Mouse (Mus musculus) cortical plate, adult 2 months (tissue): Measurements from ENCODE around the gene 1110002E22Rik. TPM values are rescaled to one million over a fixed set of nuclear protein-coding genes. Genes with fewer than 3 reads are reported as not detected.

Experiments used
- H3K27ac ChIP-seq: fragments of 200-500 bp; 2 replicates; pipeline ENCODE4 v1.5.1; 2012; ENCODE audit warnings: low read length, control low read depth, inconsistent platforms; ENCODE audit not compliant: insufficient read depth
- H3K4me1 ChIP-seq: fragments of 200-500 bp; 2 replicates; pipeline ENCODE4 v1.6.1; 2011; ENCODE audit warnings: low read length; ENCODE audit not compliant: control insufficient read depth, insufficient read depth
- H3K4me3 ChIP-seq: fragments of 200-500 bp; 2 replicates; pipeline ENCODE4 v1.5.1; 2011; ENCODE audit warnings: mild to moderate bottlenecking, low read length, control low read depth; ENCODE audit not compliant: insufficient read depth
- CTCF ChIP-seq: fragments of 200-500 bp; IDR thresholded peaks from 2 replicates; pipeline ENCODE4 v1.5.1; 2011; ENCODE audit warnings: mild to moderate bottlenecking, control low read depth, low read length; ENCODE audit not compliant: insufficient read depth; ENCODE audit errors: extremely low read depth
- POLR2A ChIP-seq: fragments of 200-500 bp; IDR thresholded peaks from 2 replicates; pipeline ENCODE4 v1.6.1; 2011; ENCODE audit warnings: mild to moderate bottlenecking, low read length, control low read depth; ENCODE audit not compliant: insufficient read depth; ENCODE audit errors: extremely low read depth
- polyA plus RNA-seq: library from polyadenylated mRNA; depleted of rRNA; stranded (reverse); fragments of >200 nt; gene quantifications from 2 replicates; pipeline ENCODE4 v1.2.3, GENCODE M21; 2012

The 1110002E22Rik gene
- polyA plus RNA-seq, 1 experiment, result 0.98 TPM

DNA sequence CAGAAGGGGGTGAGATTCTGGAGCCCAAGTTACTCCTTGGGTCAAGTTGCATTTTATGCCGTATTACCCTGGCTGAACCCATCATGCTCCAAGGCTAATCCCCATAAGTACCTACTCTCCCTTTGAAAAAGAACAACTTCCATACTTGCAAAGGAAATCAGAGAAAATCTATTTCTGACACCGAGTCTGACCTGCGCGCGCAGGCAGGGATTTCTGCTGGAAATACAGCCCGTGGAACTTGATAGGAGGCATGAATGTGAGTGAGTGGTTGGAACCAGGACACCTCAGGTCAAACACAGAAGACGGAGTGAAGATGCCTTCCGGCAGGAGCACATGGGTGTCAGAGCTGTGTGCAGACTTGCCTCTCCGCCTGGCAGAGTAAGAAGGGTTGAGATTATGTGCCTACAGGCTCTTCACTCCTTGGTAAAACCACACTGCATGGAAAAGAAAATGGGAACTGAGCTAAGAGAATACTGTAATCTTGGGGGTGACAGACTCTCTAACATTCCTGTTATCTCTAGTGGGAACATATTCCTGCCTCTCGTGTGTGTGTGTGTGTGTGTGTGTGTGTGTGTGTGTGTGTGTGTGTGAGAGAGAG lies 6.7 kb downstream of the 1110002E22Rik start:
- TF ChIP-seq CTCF (no peak), POLR2A (no peak)
- Histone ChIP-seq H3K27ac (no peak overlapping the region), H3K4me3 (no peak overlapping the region), H3K4me1 (no peaks in the 10 kb centered on the region; the same call in 1 of the 2 replicates)

DNA sequence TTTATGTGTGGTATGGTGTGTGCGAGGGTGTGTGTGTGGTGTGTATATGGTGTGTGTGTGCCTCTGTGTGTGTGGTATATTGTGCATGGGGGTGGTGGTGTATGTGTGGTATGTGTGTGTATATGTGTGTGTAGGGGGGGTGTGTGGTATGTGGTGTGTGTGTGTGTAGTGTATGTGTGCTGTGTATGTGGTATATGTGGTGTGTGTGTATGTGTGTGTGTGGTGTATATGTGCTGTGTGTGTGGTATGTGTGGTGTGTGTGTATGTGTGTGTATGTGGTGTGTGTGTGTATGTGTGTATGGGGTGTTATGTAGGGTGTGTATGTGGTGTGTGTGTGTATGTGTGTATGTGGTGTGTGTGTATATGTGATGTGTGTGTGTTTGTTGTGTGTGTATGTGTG lies 9.4 kb downstream of the 1110002E22Rik start:
- no peak overlapping the region for H3K27ac ChIP-seq
- no peak overlapping the region for H3K4me3 ChIP-seq
- no peaks in the 10 kb centered on the region; the same call in 1 of the 2 replicates for H3K4me1 ChIP-seq
- TF ChIP-seq CTCF (no peak), POLR2A (no peak)

DNA sequence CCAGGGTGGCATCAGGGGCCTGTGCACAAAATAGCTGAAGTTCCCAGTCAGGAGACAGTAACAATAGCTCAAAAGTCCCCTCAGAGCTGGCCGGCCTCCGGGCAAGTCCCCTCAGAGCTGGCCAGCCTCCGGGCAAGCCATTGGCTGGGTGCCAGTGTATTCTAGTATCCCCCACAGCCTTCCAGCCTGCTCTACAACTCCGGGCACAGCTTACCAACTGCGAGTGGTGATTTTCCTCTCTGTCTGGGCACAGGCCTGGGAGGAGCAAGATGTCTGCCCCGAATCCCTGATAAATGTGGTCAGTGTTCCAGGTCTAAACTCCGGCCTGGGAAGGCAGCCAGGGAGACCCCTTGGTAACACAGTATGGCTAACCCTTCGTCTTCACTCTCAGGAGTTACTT lies 10.4 kb downstream of the 1110002E22Rik start:
- no peak overlapping the region for H3K4me3 ChIP-seq
- H3K4me1 ChIP-seq, result no peaks in the 10 kb centered on the region; the same call in 1 of the 2 replicates
- no peak for TF ChIP-seq CTCF
- TF ChIP-seq POLR2A, result no peak
- no peak overlapping the region for H3K27ac ChIP-seq

DNA sequence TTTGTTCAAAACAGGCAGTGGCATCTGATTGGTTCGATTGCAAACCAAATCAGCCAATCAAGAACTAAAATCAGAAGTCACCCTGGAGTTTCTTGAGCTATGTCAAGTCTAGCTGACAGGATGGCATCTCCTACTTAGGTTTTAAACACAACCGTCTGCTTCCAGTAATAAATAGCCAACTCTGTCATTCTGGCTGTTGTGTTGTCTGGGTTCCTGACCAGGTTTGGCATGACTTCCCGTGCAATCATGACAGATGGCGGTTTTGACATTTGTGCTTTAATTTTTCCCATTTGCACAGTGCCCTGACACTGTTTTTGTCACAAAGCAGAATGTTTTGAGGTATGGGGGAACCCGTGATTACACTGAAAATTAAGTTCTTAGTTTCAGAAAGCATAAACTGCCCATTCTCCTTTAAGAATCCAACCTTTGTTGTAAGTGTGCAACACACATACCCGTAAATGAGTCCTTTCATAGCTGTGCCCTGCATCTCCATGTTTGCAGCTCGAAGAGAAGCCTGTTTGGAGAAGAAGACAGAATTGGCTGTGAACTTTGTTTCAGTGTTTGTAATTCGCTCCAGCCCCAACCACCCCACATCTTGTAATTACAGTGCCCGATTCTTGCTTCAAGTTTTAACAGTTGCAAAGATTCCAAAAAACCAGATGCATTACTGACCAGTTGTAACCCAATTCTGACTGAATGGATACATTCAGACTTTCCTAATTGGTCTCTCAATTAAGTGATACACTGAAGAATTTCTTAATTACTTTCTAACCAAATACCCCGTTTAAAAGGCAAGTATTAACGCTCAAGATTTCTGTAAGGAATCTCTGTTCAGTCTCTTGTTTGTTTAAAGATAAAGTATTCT lies 12.9 kb downstream of the 1110002E22Rik start:
- no peak overlapping the region for H3K4me3 ChIP-seq
- H3K4me1 ChIP-seq, result no peaks in the 10 kb centered on the region
- peak overlapping the region; percentile 50; the same call in 1 of the 2 replicates for H3K27ac ChIP-seq
- no peak for TF ChIP-seq CTCF
- TF ChIP-seq POLR2A, result no peak

DNA sequence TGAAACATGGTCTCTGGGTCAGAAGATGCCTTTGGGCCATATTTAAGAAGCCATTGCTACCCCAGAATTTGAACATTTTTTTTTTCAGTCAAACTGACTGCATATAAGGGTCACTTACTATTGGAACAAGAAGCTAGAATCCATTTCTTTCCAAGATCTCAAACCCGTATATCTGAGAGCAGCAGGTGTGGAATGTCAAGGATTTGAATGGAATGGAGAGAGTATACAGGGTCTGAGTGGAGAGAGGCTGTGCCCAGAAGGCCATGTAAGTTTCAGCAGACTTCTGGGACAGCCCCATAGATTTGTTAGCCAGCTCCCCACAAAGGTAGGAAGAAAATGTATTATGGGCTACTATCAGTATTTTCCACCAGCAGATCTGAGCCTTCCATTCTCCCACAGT lies 13.8 kb downstream of the 1110002E22Rik start:
- no peak overlapping the region for H3K4me3 ChIP-seq
- TF ChIP-seq CTCF (no peak), POLR2A (no peak)
- H3K4me1 ChIP-seq, result peaks cover 2% of the 10 kb centered on the region; the same call in 1 of the 2 replicates
- H3K27ac ChIP-seq, result no peak overlapping the region

DNA sequence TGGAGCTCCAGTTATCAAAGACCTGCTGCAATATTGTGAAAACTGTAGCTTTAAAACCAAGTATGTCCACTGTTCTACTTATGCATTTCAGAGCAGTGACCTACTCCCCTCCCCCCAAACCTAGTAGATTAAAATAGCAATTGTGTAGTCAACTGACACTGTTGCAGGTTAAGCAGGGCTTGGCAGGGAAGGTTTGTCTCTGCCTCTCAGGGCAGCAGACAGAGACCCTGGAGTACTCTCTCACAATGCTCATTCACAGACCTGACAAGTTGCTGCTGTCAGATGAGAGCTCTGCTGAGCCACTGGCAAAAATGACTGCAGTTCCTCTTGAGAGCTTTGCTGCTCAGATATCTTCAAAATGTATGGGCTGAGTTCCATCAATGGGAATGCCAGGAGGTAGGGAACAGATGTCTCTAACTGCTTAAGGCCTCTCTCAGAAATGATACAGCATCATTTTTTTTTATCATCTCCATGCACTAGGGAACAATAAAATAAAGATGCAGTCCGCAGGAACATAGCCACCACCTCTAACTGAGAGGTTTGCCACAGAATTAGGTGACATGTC lies 18.3 kb downstream of the 1110002E22Rik start:
- TF ChIP-seq CTCF (no peak), POLR2A (no peak)
- H3K4me3 ChIP-seq, result no peak overlapping the region
- peaks cover 2% of the 10 kb centered on the region; the same call in 1 of the 2 replicates for H3K4me1 ChIP-seq
- no peak overlapping the region for H3K27ac ChIP-seq

DNA sequence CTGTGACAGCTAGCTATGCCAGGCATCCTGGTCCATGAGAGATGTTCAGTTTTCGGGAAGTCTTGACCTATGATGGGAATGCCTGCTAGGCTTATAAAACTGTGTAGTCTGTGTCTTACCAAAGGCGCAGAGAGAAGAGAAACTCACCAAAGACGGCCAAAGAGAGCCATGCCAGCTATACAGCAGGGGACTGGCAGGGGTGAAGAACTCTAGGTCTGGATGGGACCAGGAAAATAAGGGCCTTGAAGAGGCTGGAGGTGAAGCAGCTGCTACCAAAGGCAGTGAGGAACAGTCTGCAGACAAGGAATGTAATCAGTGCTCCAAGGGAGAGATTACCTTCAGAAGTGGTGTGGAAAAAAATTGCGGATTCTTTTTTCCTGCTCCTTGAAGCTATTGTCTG lies 19.0 kb downstream of the 1110002E22Rik start:
- H3K4me3 ChIP-seq, result no peak overlapping the region
- no peak overlapping the region for H3K27ac ChIP-seq
- TF ChIP-seq CTCF (no peak), POLR2A (no peak)
- H3K4me1 ChIP-seq, result peaks cover 2% of the 10 kb centered on the region; the same call in 1 of the 2 replicates

DNA sequence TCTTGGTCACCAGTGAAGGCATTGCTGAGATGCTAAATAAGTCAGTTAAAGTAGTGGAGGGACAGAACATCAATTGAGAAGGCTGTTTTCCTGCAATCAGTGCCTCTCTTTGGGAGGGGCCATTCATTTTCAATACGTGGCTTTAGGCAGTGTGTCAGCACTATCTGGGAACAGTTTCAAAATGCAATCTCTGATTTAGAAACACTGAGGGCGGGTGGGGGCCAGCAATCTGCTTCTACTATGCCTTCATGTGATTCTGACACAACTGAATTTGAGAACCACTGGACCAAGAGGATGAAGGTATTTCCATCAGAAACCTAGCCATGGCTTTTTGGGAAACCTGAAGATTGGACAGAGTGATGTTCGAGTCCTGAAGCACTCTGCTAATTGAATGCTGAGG lies 30.4 kb downstream of the 1110002E22Rik start:
- Histone ChIP-seq H3K4me3 (no peak overlapping the region), H3K4me1 (no peaks in the 10 kb centered on the region), H3K27ac (no peak overlapping the region)
- TF ChIP-seq POLR2A, result no peak
- TF ChIP-seq CTCF, result no peak

DNA sequence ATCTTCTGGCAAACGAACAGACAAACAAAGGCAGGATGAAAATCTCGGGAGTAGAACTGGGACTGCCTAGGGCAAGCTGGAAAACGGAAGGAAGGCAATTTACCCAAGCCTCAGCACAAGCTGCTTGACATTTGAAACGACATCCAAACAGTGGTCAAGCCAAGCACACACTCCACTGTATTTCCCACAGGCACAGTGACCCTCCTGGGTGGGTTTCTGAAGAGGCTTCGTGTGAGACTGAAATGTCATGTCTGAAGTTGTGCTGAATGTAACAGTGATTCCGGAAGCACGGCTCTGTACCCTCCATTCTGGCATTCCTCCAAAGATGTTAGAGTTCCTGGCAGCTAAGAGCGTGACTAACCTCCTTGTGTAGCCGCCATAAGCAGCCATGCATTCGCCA lies 30.9 kb downstream of the 1110002E22Rik start:
- TF ChIP-seq CTCF (no peak), POLR2A (no peak)
- H3K4me3 ChIP-seq, result no peak overlapping the region
- H3K4me1 ChIP-seq, result no peaks in the 10 kb centered on the region
- H3K27ac ChIP-seq, result no peak overlapping the region
